Mouse (Mus musculus): ENCODE data around the gene Krt33b.

- TF ChIP-seq CTCF (IDR thresholded peaks at IDR 0.05; ENCODE audit: low read depth, low read length) (no peak), POLR2A (IDR thresholded peaks at IDR 0.05; ENCODE audit: extremely low read depth, insufficient read depth, low read length) (no peak)
Measured at GRCm38 (mm10) chr11:100016112-100016511, 13.6 kb downstream of the Krt33b start, which contains the start of gene Krt33a.

All from liver, adult 2 months (tissue).